Mouse (Mus musculus) kidney, adult 2 months (tissue): Measurements from ENCODE around the gene Pi4kb. TPM values are rescaled to one million over a fixed set of nuclear protein-coding genes. Genes with fewer than 3 reads are reported as not detected.
"Not testable (repeated sequence)": the region's sequence is repeated elsewhere in the genome, so short reads cannot be mapped to it uniquely, and the experiment has no call there.

ENCODE experiments used
- DNase-seq: peaks from one replicate; pipeline ENCODE4 v3.0.0; 2021
- H3K27ac ChIP-seq: fragments of 200-500 bp; 2 replicates; pipeline ENCODE4 v1.5.1; 2012; ENCODE audit warnings: low read depth, low read length, control low read depth, inconsistent platforms; ENCODE audit not compliant: insufficient read depth
- H3K27me3 ChIP-seq: fragments of 200-500 bp; replicated peaks from 2 replicates; pipeline ENCODE4 v1.6.1; 2012; ENCODE audit warnings: mild to moderate bottlenecking, moderate library complexity, low read length, inconsistent platforms; ENCODE audit not compliant: control insufficient read depth, insufficient read depth
- H3K36me3 ChIP-seq: fragments of 200-500 bp; 2 replicates; pipeline ENCODE4 v1.6.1; 2012; ENCODE audit warnings: mild to moderate bottlenecking, moderate library complexity, low read length, inconsistent platforms; ENCODE audit not compliant: control insufficient read depth, insufficient read depth
- H3K4me1 ChIP-seq: fragments of 200-500 bp; 2 replicates; pipeline ENCODE4 v1.6.1; 2011; ENCODE audit warnings: low read length; ENCODE audit not compliant: control insufficient read depth, insufficient read depth
- H3K4me3 ChIP-seq: fragments of 200-500 bp; 2 replicates; pipeline ENCODE4 v1.5.1; 2011; ENCODE audit warnings: mild to moderate bottlenecking, low read depth, low read length, control low read depth; ENCODE audit not compliant: insufficient read depth
- CTCF ChIP-seq: fragments of 200-500 bp; conservative IDR thresholded peaks from 2 replicates; pipeline ENCODE4 v1.5.1; 2011; ENCODE audit warnings: low read depth, mild to moderate bottlenecking, control low read depth, low read length, moderate library complexity, mixed read lengths; ENCODE audit not compliant: insufficient read depth, insufficient read length
- POLR2A ChIP-seq: fragments of 200-500 bp; IDR thresholded peaks from one replicate; pipeline ENCODE4 v1.6.1; 2011; ENCODE audit warnings: low read depth, low read length, control low read depth
- WGBS: fragments of 180-500 bp; shearing (Covaris S2); methylation state at CpG from one replicate; pipeline ENCODE4 v1.1.7; 2018; 5-methylcytosine and 5-hydroxymethylcytosine counted together
- polyA plus RNA-seq: library from polyadenylated mRNA; depleted of rRNA; stranded (reverse); fragments of >200 nt; gene quantifications from 2 replicates; pipeline ENCODE4 v1.2.3, GENCODE M21; 2012

Gene Pi4kb
- polyA plus RNA-seq, 1 experiment: 35.9 TPM

- 2% methylated on average over 16 of the region's 16 CpGs for WGBS
- Histone ChIP-seq H3K36me3 (no peaks in the 10 kb centered on the region; the same call in 1 of the 2 replicates), H3K27me3 (no peaks in the 10 kb centered on the region), H3K4me1 (peaks cover 33% of the 10 kb centered on the region), H3K4me3 (peak within 1 kb of the TSS; percentile 84), H3K27ac (peak within 1 kb of the TSS; percentile 99)
- peak; percentile 97 for DNase-seq
- no peak for TF ChIP-seq CTCF
- peak; percentile 96 for TF ChIP-seq POLR2A
Observed at GRCm38 (mm10) chr3:94932809-94933564, 41.5 kb upstream of the Pi4kb start, which contains the start of gene Selenbp1. Gene Selenbp1, plus strand, starts transcription at chr3:94933056.

DNA sequence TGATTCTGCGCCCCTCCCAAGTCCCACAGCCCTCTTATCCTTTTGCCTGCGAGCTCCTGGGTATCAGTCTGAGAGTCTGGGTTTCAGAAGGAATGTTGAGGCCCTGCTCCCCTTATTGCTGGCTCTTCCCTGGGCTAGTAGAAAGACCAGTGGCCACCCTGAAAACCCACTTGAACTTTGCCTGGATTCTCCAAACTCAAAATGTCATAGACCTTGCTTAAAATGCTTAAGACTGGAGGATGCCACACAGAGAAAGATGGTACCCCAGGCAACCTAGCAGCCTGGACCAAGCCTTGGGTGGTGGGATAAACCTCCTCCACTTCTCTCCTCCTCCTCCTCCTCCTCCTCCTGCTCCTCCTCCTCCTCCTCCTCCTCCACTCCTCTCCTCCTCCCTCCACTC, 40.9 kb upstream of the Pi4kb start:
- H3K27me3 ChIP-seq, H3K36me3 ChIP-seq: not testable (repeated sequence)
- DNase-seq: peak; percentile 40
- no CpG with 5 or more reads among the region's 2 CpGs for WGBS
- Histone ChIP-seq H3K4me1 (peaks cover 30% of the 10 kb centered on the region), H3K27ac (peak overlapping the region; percentile 86), H3K4me3 (peak overlapping the region; percentile 84)

GRCm38 (mm10) chr3:94934564-94934963, 40.0 kb upstream of the Pi4kb start:
- DNase-seq, H3K27me3 ChIP-seq, H3K36me3 ChIP-seq: not testable (repeated sequence)
- WGBS: 84% methylated on average over 3 of the region's 3 CpGs
- H3K4me1 ChIP-seq: peaks cover 32% of the 10 kb centered on the region
- peak overlapping the region; percentile 53 for H3K4me3 ChIP-seq
- H3K27ac ChIP-seq: 0 out of 2 replicates have a peak overlapping the region, but pooled peaks have one; percentile 22

- peak; percentile 83 for DNase-seq
- WGBS: 46% methylated on average over 3 of the region's 3 CpGs
- not testable (repeated sequence) for H3K27me3 ChIP-seq, H3K27ac ChIP-seq, H3K36me3 ChIP-seq, H3K4me3 ChIP-seq
- peaks cover 29% of the 10 kb centered on the region for H3K4me1 ChIP-seq
Observed at GRCm38 (mm10) chr3:94935332-94935731, 39.2 kb upstream of the Pi4kb start.

- not testable (repeated sequence) for H3K27me3 ChIP-seq
- WGBS: 79% methylated on average over 5 of the region's 5 CpGs
Observed at GRCm38 (mm10) chr3:94936147-94936546, 38.4 kb upstream of the Pi4kb start.

DNA sequence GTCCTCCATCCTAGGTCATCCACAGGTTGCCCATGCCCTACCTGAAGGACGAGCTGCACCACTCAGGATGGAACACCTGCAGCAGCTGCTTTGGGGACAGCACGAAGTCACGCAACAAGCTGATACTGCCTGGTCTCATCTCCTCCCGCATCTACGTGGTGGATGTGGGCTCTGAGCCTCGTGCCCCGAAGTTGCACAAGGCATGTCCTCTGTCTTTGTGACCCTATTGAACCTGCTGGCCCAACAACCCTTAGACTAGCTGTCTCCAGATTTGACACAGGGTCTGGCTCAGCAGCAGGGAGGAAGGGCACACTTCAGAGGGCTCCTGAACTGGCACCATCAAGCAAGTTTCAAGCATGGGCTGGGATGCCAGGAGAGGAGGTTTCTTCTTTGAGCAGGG, 37.3 kb upstream of the Pi4kb start:
- DNase-seq, H3K27me3 ChIP-seq, H3K27ac ChIP-seq, H3K36me3 ChIP-seq, H3K4me3 ChIP-seq: not testable (repeated sequence)
- 77% methylated on average over 7 of the region's 7 CpGs for WGBS
- H3K4me1 ChIP-seq: peaks cover 17% of the 10 kb centered on the region; the same call in 1 of the 2 replicates

More at GRCm38 (mm10) chr3:94936147-94936546, 38.4 kb upstream of the Pi4kb start:
- H3K4me3 ChIP-seq, DNase-seq, H3K36me3 ChIP-seq, H3K27ac ChIP-seq: not testable (repeated sequence)
- H3K4me1 ChIP-seq: peaks cover 22% of the 10 kb centered on the region

GRCm38 (mm10) chr3:94940033-94940432, 34.5 kb upstream of the Pi4kb start:
- 54% methylated on average over 9 of the region's 9 CpGs for WGBS
- DNase-seq: peak; percentile 62
- H3K36me3 ChIP-seq, H3K27ac ChIP-seq, H3K27me3 ChIP-seq, H3K4me3 ChIP-seq: not testable (repeated sequence)
- H3K4me1 ChIP-seq: peaks cover 12% of the 10 kb centered on the region; the same call in 1 of the 2 replicates

DNA sequence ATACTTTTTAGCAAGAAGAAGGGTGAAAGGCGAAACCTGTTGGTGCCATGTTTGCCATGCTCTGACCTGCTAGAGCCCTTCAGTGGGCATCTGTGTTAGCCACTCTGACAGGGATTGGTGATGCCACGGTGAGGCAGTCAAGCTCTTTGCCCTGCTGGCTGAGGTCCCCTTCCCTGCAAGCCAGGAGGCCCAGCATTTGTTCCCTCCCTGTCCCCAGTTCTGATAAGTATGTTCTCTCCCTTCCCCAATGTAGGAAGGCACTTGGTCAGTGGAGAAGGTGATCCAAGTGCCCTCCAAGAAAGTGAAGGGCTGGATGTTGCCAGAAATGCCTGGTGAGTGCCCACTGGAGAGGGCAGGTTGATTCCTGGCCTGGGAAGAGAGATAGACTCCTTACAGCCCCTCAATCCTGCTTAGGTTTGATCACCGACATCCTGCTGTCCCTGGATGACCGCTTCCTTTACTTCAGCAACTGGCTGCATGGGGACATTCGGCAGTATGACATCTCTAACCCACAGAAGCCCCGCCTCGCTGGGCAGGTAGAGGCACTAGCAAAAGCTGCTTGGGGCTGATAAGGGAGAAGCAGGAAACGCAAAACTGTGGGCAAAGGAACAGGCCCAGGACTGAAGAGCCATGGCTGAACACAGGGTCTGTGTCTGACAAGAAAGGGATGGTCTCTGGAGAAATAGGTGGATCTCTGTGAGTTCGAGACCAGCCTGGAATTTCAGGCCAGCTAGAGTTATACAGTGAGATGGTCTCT, 32.1 kb upstream of the Pi4kb start:
- H3K27me3 ChIP-seq, H3K4me3 ChIP-seq, H3K4me1 ChIP-seq, H3K27ac ChIP-seq, DNase-seq, H3K36me3 ChIP-seq: not testable (repeated sequence)
- 86% methylated on average over 9 of the region's 9 CpGs for WGBS
